Mouse (Mus musculus): ENCODE measurements around the gene Gm21762.
"Not testable (repeated sequence)": the region's sequence is repeated elsewhere in the genome, so short reads cannot be mapped to it uniquely, and the experiment has no call there.

GRCm38 (mm10) chr13:120223012-120223659, 7.4 kb upstream of the Gm21762 start:
- not testable (repeated sequence) for TF ChIP-seq CTCF (IDR thresholded peaks at IDR 0.05; ENCODE audit: borderline replicate concordance, insufficient read depth, low read depth, low read length); POLR2A (IDR thresholded peaks at IDR 0.05; ENCODE audit: borderline replicate concordance, insufficient read depth, low read length)
